Mouse (Mus musculus) liver, postnatal 0 days (tissue): ENCODE measurements around the gene Lsm12. TPM values are rescaled to one million over a fixed set of nuclear protein-coding genes. Genes with fewer than 3 reads are reported as not detected.

Experiments used
- ATAC-seq: fragments of 200-750 bp; cut with Nextera tagmentation; 2 replicates; pipeline ENCODE4 v1.8.0; 2017; ENCODE audit warnings: mild to moderate bottlenecking, moderate library complexity
- DNase-seq: peaks from one replicate; pipeline ENCODE4 v3.0.0-alpha.2; 2016
- H3K27ac ChIP-seq: fragments of 300-500 bp; sonication (generic); 2 replicates; pipeline ENCODE4 v1.5.1; 2014; ENCODE audit warnings: antibody characterized with exemption, moderate library complexity, mild to moderate bottlenecking, low read depth
- H3K27me3 ChIP-seq: fragments of 300-500 bp; sonication (generic); 2 replicates; pipeline ENCODE4 v1.6.1; 2014; ENCODE audit warnings: low read length, control low read depth, mixed read lengths; ENCODE audit not compliant: insufficient read depth
- H3K36me3 ChIP-seq: fragments of 300-500 bp; sonication (generic); replicated peaks from 2 replicates; pipeline ENCODE4 v1.6.1; 2014; ENCODE audit warnings: mild to moderate bottlenecking, control low read depth, low read length, moderate library complexity, mixed read lengths; ENCODE audit not compliant: insufficient read depth
- H3K4me1 ChIP-seq: fragments of 300-500 bp; sonication (generic); 2 replicates; pipeline ENCODE4 v1.6.1; 2014; ENCODE audit warnings: antibody characterized with exemption, mild to moderate bottlenecking, control low read depth; ENCODE audit not compliant: insufficient read depth
- H3K4me2 ChIP-seq: fragments of 300-500 bp; sonication (generic); 2 replicates; pipeline ENCODE4 v1.6.1; 2014; ENCODE audit warnings: low read depth, mild to moderate bottlenecking, low read length, moderate library complexity, mixed read lengths
- H3K4me3 ChIP-seq: fragments of 300-500 bp; sonication (generic); 2 replicates; pipeline ENCODE4 v1.5.1; 2014; ENCODE audit warnings: low read depth, low read length
- H3K9ac ChIP-seq: fragments of 300-500 bp; sonication (generic); replicated peaks from 2 replicates; pipeline ENCODE4 v1.6.1; 2014; ENCODE audit warnings: mild to moderate bottlenecking, moderate library complexity
- H3K9me3 ChIP-seq: fragments of 300-500 bp; sonication (generic); 2 replicates; pipeline ENCODE4 v1.6.1; 2016; ENCODE audit warnings: mild to moderate bottlenecking, control low read depth, low read length, mixed read lengths
- CTCF ChIP-seq: sonication (generic); IDR thresholded peaks from 2 replicates; pipeline ENCODE4 v1.5.1; 2016; ENCODE audit warnings: antibody characterized with exemption, low read depth
- EP300 ChIP-seq: IDR thresholded peaks from 2 replicates; pipeline ENCODE4 v1.6.1; 2016; ENCODE audit warnings: antibody characterized with exemption, low read depth, mild to moderate bottlenecking
- WGBS: fragments of 180-500 bp; shearing (Covaris S2); extraction: QIAGEN DNeasy Blood & Tissue Kit; methylation state at CpG from one replicate; pipeline ENCODE4 v1.1.7; 2014; ENCODE audit not compliant: insufficient replicate concordance; 5-methylcytosine and 5-hydroxymethylcytosine counted together
- polyA plus RNA-seq: library from polyadenylated mRNA; unstranded; fragments of >200 nt; fragmentation: Nextera tagmentation; extraction: Ambion mirVana; gene quantifications from 2 replicates; pipeline ENCODE4 v1.2.1, GENCODE M21; 2015

The Lsm12 gene
- polyA plus RNA-seq, 1 experiment from 2014 or later: 55.0 TPM

- TF ChIP-seq CTCF (no peak), EP300 (no peak)
- no peak for DNase-seq
- H3K27ac ChIP-seq: no peak overlapping the region
- ATAC-seq: no peak
- peak overlapping the region; percentile 98 for H3K4me2 ChIP-seq
- 59% methylated on average over 12 of the region's 12 CpGs for WGBS
- no peaks in the 10 kb centered on the region for H3K9me3 ChIP-seq
- peaks cover 3% of the 10 kb centered on the region; the same call in 1 of the 2 replicates for H3K27me3 ChIP-seq
- H3K36me3 ChIP-seq: no peaks in the 10 kb centered on the region
- no peak overlapping the region for H3K4me3 ChIP-seq
- H3K9ac ChIP-seq: no peak overlapping the region
- H3K4me1 ChIP-seq: peaks cover 32% of the 10 kb centered on the region
Measured at GRCm38 (mm10) chr11:102227270-102228190, 42.4 kb upstream of the Lsm12 start.

DNA sequence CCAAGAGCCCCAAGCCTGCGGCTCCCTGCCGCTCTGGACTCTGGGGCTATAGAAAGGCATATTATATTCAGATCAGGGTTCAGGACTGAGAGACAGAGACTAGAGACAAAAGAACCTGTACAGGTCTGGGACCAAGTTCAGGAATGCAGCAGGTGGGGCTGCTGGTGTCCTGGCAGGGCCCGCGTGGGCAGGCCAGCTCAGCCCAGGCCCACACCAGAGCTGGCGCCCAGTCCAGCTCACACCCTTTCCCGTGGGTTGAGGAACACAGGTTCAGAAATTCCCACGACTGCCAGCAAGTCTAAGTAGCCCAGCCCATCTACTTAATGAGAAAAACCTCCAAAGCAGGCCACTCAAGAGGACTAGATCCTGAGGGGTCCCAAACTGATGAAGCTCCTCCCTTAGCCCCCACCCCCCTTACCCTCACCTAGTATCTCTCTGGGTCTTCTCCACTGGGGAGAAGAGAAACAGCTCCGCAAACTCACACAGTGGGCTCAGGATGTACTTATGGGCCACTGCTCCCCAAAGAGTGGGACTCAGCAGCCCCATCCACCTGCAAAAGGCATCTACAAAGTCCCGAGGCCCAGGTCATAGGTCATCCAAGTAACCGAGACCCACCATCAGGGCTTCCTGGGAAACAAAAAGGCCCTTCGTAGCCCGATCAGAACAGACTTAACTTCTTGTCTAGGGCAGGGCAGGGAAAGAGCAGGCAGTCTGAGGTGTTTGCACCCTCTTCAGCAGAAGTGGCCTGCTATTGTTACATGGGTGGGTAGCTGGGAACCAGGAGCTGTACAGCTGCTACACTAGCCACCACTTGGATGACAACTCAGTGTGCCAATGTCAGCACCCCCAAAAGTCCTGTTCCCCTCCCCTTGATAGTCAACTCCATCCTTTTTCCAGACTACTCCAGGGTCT lies 41.2 kb upstream of the Lsm12 start:
- H3K27ac ChIP-seq: no peak overlapping the region
- no peaks in the 10 kb centered on the region for H3K36me3 ChIP-seq
- H3K9me3 ChIP-seq: no peaks in the 10 kb centered on the region
- DNase-seq: no peak
- no peak overlapping the region for H3K9ac ChIP-seq
- peaks cover 3% of the 10 kb centered on the region; the same call in 1 of the 2 replicates for H3K27me3 ChIP-seq
- 80% methylated on average over 12 of the region's 12 CpGs for WGBS
- peaks cover 38% of the 10 kb centered on the region for H3K4me1 ChIP-seq
- no peak overlapping the region for H3K4me2 ChIP-seq
- no peak overlapping the region for H3K4me3 ChIP-seq
- TF ChIP-seq EP300 (no peak), CTCF (no peak)
- ATAC-seq: no peak

GRCm38 (mm10) chr11:102225221-102225620 lies 40.1 kb upstream of the Lsm12 start:
- 61% methylated on average over 5 of the region's 5 CpGs for WGBS
- TF ChIP-seq CTCF (no peak), EP300 (no peak)
- Histone ChIP-seq H3K27me3 (peaks cover 3% of the 10 kb centered on the region; the same call in 1 of the 2 replicates), H3K4me1 (peaks cover 42% of the 10 kb centered on the region), H3K9me3 (no peaks in the 10 kb centered on the region), H3K36me3 (no peaks in the 10 kb centered on the region), H3K4me3 (no peak overlapping the region), H3K27ac (no peak overlapping the region), H3K9ac (peak overlapping the region; percentile 26; the same call in 1 of the 2 replicates), H3K4me2 (peak overlapping the region; percentile 26; the same call in 1 of the 2 replicates)
- DNase-seq (no peak), ATAC-seq (no peak)

DNA sequence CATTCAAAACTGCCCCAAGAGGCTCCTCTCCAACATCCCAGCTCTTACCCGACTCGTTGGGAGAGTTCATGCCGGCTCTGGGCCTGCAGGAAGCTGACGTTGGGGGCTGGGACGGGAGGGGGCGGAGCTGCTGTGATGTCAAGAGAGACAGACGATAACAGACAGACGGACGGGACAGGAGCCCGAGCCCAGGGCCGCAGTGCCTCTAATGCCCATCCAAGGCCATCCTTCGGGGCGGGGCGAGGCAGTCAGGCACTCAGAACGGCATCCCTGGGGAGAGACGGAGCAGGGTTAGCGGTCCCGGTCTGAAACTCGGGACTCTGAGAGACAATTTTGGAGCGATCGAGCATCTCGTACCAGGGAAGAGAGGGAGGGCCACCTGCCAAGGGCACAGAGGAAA lies 39.6 kb upstream of the Lsm12 start:
- Histone ChIP-seq H3K27ac (no peak overlapping the region), H3K4me2 (peak overlapping the region; percentile 26), H3K4me3 (no peak overlapping the region), H3K36me3 (no peaks in the 10 kb centered on the region), H3K9ac (peak overlapping the region; percentile 26; the same call in 1 of the 2 replicates), H3K27me3 (peaks cover 3% of the 10 kb centered on the region; the same call in 1 of the 2 replicates), H3K4me1 (peaks cover 47% of the 10 kb centered on the region), H3K9me3 (no peaks in the 10 kb centered on the region)
- TF ChIP-seq CTCF: no peak
- TF ChIP-seq EP300: no peak
- DNase-seq (peak; percentile 56), ATAC-seq (no peak)
- 26% methylated on average over 22 of the region's 22 CpGs for WGBS

DNA sequence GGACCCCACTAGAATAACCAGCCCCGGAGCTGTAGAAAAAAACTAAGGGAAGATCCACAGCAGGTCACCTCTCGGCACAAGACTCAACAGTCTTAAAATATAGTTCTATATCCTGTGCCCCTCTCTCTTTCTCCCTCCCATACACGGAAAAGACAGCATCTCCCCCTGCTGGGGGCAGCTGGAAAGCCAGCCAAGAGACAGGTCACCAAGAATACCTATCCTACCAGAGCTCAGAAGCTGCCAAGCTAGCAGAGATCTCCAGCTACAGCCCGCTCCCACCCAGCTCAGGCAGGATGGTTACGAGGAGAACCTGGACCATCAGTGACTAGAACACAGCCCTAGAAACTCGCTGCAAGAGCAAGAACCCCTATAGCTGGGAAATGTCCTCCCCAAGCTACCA lies 38.1 kb upstream of the Lsm12 start:
- Histone ChIP-seq H3K27ac (no peak overlapping the region), H3K9ac (no peak overlapping the region), H3K4me3 (no peak overlapping the region), H3K4me1 (peaks cover 49% of the 10 kb centered on the region), H3K36me3 (no peaks in the 10 kb centered on the region), H3K9me3 (no peaks in the 10 kb centered on the region), H3K4me2 (no peak overlapping the region), H3K27me3 (no peaks in the 10 kb centered on the region; the same call in 1 of the 2 replicates)
- DNase-seq (peak; percentile 80), ATAC-seq (no peak)
- 34% methylated on average over 6 of the region's 6 CpGs for WGBS
- peak; percentile 75 for TF ChIP-seq CTCF
- no peak for TF ChIP-seq EP300
